Mouse (Mus musculus) cerebellum, adult 2 months (tissue): Measurements from ENCODE around the gene Myl4.

Experiments
- CTCF ChIP-seq: fragments of 200-500 bp; IDR thresholded peaks from 2 replicates; pipeline ENCODE4 v1.5.1; 2011; ENCODE audit warnings: low read depth, mild to moderate bottlenecking, control low read depth, low read length, moderate library complexity, borderline replicate concordance; ENCODE audit not compliant: insufficient read depth
- POLR2A ChIP-seq: fragments of 200-500 bp; IDR thresholded peaks from 2 replicates; pipeline ENCODE4 v1.6.1; 2011; ENCODE audit warnings: low read length, control low read depth, borderline replicate concordance; ENCODE audit not compliant: insufficient read depth

DNA sequence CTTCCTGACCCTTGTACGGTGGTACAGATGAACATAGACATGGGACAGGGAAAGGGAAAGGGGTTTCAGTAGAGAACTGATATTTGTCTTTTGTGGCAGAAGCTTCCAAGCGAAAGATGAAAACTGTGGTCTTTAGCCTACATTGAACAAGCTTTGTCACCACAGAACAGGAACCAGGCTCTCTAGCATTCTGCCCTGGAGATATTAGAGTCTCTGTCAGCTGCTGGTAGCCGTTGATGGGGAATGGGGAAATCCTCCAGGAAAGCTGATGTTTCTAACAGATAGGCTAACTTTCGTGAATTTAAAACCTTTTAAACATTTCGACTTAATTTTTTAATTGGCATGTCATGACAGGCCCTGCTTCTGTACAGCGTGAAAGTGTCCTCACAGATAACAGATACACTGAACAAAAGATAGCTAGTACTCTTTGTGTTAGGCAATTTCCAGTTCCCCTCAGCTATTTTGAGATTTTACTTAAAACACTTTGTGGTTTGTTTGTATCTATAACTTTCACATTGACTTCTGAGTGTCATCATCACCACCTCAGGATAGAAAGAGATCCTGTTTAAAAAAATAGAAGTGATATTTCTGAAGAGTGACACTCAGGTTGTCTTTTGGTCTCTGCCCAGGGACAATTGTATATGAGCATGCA lies 58.7 kb downstream of the Myl4 start:
- TF ChIP-seq CTCF (no peak), POLR2A (no peak)
